Mouse (Mus musculus): ENCODE data around the gene Fam20a.
"Not testable (repeated sequence)": the region's sequence is repeated elsewhere in the genome, so short reads cannot be mapped to it uniquely, and the experiment has no call there.

Fam20a gene

GRCm38 (mm10) chr11:109676621-109677373, 45.3 kb downstream of the Fam20a start:
- DNase-seq, result peak; percentile 93

GRCm38 (mm10) chr11:109675771-109676170, 46.3 kb downstream of the Fam20a start:
- DNase-seq, result peak; percentile 91

- peak; percentile 75 for DNase-seq
Measured at GRCm38 (mm10) chr11:109675208-109675607, 46.9 kb downstream of the Fam20a start.

GRCm38 (mm10) chr11:109674542-109674941, 47.5 kb downstream of the Fam20a start:
- DNase-seq, result peak; percentile 74

DNA sequence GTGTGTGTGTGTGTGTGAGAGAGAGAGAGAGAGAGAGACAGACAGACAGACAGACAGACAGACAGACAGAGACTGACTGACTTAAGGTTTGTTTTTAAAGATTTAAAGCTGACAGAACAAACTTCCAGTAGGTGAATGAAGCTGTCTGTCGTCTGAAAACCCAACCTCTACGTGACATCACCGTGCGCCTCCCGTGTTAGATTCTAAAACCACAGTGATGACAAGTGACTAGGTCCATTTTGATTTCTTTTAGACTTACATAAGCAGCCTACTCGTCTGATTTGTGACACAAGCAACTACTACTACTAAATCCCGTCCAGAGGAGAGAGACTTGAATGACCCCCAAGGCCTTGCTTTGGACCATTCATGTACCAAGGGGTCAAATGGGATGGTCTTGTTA, 48.3 kb downstream of the Fam20a start:
- peak; percentile 81 for DNase-seq

DNA sequence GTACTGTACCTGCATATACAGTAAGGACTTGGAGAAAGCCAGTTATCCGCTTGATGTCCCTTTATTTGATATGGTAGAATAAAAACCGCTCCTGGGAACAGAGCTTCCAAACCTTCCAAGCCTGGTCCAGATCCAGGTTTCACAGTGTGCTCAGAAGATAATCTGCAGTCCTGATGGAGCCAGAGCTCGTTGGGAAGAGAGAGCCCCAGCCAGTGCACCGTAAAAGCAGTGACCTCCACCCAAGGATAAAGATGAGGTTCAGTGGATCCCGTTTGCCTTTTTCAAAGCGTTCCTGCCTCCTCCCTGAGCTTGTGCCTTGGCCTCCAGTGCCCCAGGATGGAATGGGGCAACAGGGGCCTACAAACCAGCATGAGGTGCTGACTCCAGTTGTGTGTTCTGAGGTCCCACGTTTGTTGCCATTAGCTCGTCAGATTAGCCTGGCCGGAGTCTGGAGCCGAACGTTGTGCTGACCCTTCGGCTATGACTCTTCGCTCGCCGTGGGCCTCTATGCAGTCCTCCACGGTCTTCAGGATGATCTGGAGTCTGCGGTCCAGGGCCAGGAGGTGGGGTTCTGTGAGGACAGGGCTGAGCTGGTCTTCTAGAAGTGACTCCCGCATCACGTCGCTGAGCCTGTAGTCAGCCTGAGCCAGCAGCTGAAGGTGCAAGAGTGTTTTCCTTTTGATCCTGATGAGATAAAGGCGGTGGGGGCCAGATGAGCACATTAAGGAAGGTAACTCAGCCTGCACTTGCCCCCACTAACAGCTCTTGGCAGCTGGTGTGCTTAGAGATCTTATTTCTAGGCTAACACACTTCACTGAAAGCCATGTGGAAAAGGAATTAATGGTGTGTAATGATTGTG, 49.0 kb downstream of the Fam20a start:
- peak; percentile 96 for DNase-seq

GRCm38 (mm10) chr11:109672396-109672795, 49.7 kb downstream of the Fam20a start:
- DNase-seq, result peak; percentile 90

DNA sequence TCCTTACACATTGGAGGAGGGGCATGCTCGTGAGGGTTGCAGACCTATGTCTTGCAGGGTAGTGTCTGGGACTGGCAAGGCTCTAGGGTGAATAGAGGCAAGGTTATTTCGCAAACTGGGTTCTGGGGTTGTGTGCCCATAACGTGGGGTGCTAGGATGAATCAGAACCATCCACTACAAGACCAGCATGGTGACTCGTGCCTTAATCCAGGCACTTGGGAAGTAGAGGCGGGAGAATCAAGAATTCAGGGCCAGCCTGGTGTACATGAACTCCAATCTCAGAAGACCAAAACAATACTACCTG, 50.1 kb downstream of the Fam20a start:
- DNase-seq, result peak; percentile 85

DNA sequence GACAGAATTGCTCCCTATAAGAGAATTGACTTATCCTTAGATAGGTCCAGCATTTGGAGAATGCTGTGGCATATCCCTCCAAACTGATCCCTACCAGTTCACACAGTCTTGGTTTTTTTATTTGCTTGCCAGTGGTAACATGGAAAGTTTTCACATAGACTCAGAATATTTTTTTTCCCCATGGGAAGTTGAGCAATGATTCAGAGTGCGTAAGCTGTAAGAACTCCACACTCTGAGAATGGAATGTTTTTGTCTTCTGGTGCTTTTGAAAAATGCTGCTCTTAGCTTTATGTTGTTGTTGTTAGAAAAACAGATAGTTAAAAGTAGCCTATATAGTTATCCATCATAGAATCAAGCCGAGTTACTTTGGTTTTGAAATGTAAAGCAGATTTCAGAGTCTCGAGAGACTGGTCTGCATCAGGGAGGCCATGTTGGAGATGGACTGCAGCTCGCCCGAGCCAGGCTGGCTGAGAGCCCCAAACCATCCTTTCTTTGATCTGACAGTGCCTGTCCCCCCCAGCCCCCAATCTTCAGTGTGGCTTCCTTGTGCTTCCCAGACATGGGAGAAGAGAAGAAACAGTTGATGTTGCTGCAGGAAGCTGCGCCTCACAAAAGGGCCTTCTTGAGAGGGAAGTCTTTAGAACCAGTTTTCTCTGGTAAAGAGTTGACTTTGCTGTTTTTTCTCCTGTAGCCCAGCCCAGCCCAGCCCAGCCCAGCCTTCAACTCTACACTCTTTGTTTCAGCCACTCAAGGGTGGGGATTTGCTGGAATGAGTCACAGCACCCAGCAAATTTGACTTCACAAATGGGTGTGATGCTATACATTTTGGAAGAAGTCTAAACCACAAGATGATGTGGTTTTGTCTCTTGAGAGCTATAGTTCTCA, 50.7 kb downstream of the Fam20a start:
- peak; percentile 90 for DNase-seq

- DNase-seq, result peak; percentile 95
Measured at GRCm38 (mm10) chr11:109670026-109670916, 51.8 kb downstream of the Fam20a start.

DNA sequence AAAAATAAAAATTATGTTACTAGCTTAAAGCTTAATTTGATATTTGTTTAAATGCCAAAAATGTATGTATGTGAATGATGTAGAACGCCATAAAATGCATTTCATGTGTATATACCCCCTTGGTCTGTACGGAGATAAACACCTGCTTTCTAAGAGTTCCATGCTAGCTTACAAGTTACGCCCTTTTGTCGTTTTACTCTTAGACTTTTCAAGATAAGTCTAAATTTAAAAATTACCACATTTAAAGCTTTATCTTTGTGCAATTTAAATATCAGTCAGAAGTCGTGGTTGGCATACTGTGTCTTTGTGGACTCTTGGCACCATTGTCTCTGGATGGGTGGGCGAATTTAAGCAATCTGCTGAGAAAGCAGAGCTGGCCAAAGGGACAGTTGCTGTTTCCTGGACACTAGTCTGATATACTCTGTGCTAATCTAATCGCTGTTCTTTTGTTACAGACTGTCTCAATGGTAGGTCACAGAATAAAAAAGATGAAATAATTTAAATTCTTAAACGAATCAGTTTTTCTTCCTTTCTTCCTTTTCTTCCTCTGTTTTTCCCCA, 52.9 kb downstream of the Fam20a start:
- peak; percentile 71 for DNase-seq

GRCm38 (mm10) chr11:109668115-109668725, 53.9 kb downstream of the Fam20a start:
- peak; percentile 93 for DNase-seq

DNA sequence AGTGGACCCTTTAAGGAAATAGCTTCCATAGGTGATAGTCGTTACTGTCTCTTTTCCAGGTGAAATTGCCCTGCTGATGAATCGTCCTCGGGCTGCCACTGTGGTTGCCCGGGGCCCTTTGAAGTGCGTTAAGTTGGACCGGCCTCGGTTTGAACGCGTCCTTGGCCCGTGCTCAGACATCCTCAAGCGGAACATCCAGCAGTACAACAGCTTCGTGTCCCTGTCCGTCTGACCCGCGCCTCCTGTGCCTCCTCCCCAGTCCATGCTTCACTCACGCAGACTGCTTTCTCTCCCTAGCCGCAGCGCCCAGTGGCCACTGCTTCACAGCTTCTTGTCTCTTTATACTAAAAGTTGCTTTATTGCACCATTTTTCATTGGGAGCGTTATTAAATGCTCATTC, 54.7 kb downstream of the Fam20a start:
- DNase-seq, result peak; percentile 85

DNA sequence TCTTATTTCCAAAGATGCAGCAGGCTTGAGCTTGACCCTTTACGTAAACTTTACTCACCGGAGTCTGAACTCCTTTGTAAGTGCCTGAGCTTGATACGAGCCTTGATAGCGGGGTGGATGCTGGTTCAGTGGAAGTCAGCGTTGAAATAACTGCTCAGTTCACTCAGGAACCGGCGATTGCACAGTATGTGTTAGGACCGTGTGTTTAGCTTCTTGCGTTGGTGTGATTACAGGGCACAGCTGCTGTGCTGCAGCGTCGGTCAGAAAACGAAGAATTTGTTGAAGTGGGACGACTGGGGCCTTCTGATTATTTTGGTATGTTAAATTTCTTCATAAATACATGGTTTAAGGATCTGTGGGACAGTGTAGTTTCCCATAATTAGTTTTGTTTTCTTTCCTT, 55.7 kb downstream of the Fam20a start:
- DNase-seq, result peak; percentile 65

GRCm38 (mm10) chr11:109665424-109665823, 56.7 kb downstream of the Fam20a start:
- DNase-seq, result peak; percentile 67

DNA sequence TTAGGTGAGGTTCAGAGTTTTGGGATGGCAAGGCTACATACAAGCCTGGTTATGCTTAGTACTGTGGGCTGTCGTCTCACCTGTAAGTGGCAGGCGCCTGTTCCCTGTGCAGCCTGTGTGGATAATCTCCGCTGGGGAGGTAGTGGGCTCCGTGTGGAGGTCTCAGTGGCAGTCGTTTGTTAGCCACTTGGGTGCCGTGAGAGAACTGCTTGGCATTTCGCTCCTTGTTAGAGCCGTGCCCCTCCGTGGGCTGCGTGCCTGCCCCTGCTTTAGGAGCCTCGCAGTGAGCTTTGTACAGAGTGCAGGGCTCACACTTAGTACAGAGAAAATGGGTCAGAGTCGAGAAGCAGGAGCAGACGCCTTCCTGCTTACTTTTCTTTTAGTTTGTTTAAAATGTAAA, 57.8 kb downstream of the Fam20a start:
- DNase-seq, result peak; percentile 81

DNA sequence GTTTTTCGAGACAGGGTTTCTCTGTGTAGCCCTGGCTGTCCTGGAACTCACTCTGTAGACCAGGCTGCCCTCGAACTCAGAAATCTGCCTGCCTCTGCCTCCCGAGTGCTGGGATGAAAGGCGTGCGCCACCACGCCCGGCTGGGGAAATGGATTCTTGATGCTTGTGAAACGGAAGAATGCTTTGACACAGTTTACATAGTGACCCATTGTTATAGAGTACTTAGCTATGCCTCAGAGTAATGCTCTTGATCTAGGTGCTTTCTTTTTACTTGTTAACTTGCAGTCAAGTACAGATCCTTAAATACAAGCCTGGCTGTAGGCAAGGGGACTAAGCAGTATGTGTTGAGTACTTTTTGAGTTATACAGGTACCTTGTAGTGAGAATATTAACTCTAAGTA, 61.6 kb downstream of the Fam20a start:
- not testable (repeated sequence) for DNase-seq

GRCm38 (mm10) chr11:109656232-109656631, 65.8 kb downstream of the Fam20a start:
- no peak for DNase-seq

- DNase-seq, result peak; percentile 61
Measured at GRCm38 (mm10) chr11:109654581-109654980, 67.5 kb downstream of the Fam20a start.

- no peak for DNase-seq
Measured at GRCm38 (mm10) chr11:109653201-109653600, 68.9 kb downstream of the Fam20a start.

DNA sequence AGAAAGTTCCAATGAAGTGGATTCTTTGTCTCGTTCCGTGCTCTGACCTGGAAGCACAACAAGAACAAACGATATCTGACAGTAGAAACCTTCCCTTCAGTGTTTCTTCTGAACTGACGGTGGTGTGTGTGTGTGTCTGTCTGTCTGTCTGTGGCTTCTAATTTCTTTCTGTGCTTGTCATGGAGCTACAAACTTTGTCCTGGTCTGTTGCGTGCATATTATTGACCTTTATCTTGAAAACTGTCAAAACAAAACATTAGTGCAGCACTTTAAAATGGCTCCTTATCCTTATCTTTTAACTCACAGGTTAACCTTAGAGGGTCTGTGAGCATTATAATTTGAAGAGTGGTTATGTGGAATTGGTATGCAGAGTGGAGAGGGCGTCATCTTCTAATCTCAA, 69.6 kb downstream of the Fam20a start:
- no peak for DNase-seq

All from heart, adult 11 months (tissue).